Comparison of ENCODE assay signal across 9 mouse cellular contexts in genomic region chr3:135505369-135505909, GRCm38 (mm10). TPM values are rescaled to one million over a fixed set of nuclear protein-coding genes. Genes with fewer than 3 reads are reported as not detected.
DNase-seq lines count a peak whose midpoint lies in the region; ATAC-seq and TF ChIP-seq lines count a peak whose summit lies in the region.
"Had no signal": no experiment of that assay in that cellular context is flagged by ENCODE, and none has a peak within 500 bp of the region (broad histone marks: within the 10 kb centered on the region; RNA-seq: fewer than 3 reads in every experiment).

No protein-coding gene starts in this region.

- peak; percentile 61 for TF ChIP-seq CTCF in hindbrain, postnatal 0 days (IDR thresholded peaks at IDR 0.05; ENCODE audit: low read depth)
- TF ChIP-seq CTCF in ES-Bruce4 (IDR thresholded peaks at IDR 0.05; ENCODE audit: low read depth, low read length) = peak; percentile 93

- H3K4me3 ChIP-seq in hindbrain, postnatal 0 days (ENCODE audit: low read length) = no peak overlapping the region
- H3K4me3 ChIP-seq in hindbrain, embryonic 16.5 days (ENCODE audit: low read length) = no peak overlapping the region
- H3K4me3 ChIP-seq in ES-Bruce4 (ENCODE audit: low read depth, low read length) = peak overlapping the region; percentile 49
- H3K4me3 ChIP-seq: liver, embryonic 15.5 days had no signal

- no peaks in the 10 kb centered on the region for H3K27me3 ChIP-seq in hindbrain, postnatal 0 days (ENCODE audit: insufficient read depth, low read length)
- H3K27me3 ChIP-seq in hindbrain, embryonic 16.5 days (replicated peaks; ENCODE audit: control insufficient read depth, insufficient read depth, low read length) = no peaks in the 10 kb centered on the region
- H3K27me3 ChIP-seq in ES-Bruce4 (ENCODE audit: control insufficient read depth, insufficient read depth, low read length, poor library complexity, severe bottlenecking) = no peaks in the 10 kb centered on the region
- H3K27me3 ChIP-seq: liver, embryonic 15.5 days had no signal

- no peak overlapping the region for H3K4me2 ChIP-seq in hindbrain, postnatal 0 days (ENCODE audit: low read depth, low read length)
- H3K4me2 ChIP-seq in hindbrain, embryonic 16.5 days (ENCODE audit: low read length) = no peak overlapping the region
- H3K4me2 ChIP-seq: liver, embryonic 15.5 days had no signal

- no peak overlapping the region for H3K27ac ChIP-seq in hindbrain, postnatal 0 days
- H3K27ac ChIP-seq in hindbrain, embryonic 16.5 days (ENCODE audit: low read depth, low read length) = no peak overlapping the region
- peak overlapping the region; percentile 94 for H3K27ac ChIP-seq in ES-Bruce4 (ENCODE audit: insufficient read depth, low read length)
- H3K27ac ChIP-seq: liver, embryonic 15.5 days had no signal

- no peaks in the 10 kb centered on the region for H3K9me3 ChIP-seq in hindbrain, postnatal 0 days (ENCODE audit: low read length)
- H3K9me3 ChIP-seq in hindbrain, embryonic 16.5 days (ENCODE audit: control insufficient read depth, low read length) = no peaks in the 10 kb centered on the region
- no peaks in the 10 kb centered on the region for H3K9me3 ChIP-seq in ES-Bruce4 (replicated peaks; ENCODE audit: control insufficient read depth, insufficient read depth, low read length, poor library complexity, severe bottlenecking)
- H3K9me3 ChIP-seq: liver, embryonic 15.5 days had no signal

- no peaks in the 10 kb centered on the region for H3K36me3 ChIP-seq in hindbrain, postnatal 0 days (ENCODE audit: insufficient read depth, low read length)
- no peaks in the 10 kb centered on the region for H3K36me3 ChIP-seq in hindbrain, embryonic 16.5 days (ENCODE audit: control insufficient read depth, insufficient read depth, low read length)
- H3K36me3 ChIP-seq in ES-Bruce4 (ENCODE audit: control insufficient read depth, insufficient read depth, low read length, poor library complexity, severe bottlenecking) = no peaks in the 10 kb centered on the region
- H3K36me3 ChIP-seq: liver, embryonic 15.5 days had no signal

- no peak overlapping the region for H3K9ac ChIP-seq in hindbrain, postnatal 0 days (replicated peaks; ENCODE audit: low read length)
- no peak overlapping the region for H3K9ac ChIP-seq in hindbrain, embryonic 16.5 days (ENCODE audit: low read depth, low read length)
- H3K9ac ChIP-seq in ES-Bruce4 (ENCODE audit: low read depth, poor library complexity, severe bottlenecking) = peak overlapping the region; percentile 63
- H3K9ac ChIP-seq: liver, embryonic 15.5 days had no signal

- H3K4me1 ChIP-seq in hindbrain, postnatal 0 days (ENCODE audit: insufficient read depth, low read length) = no peaks in the 10 kb centered on the region
- no peaks in the 10 kb centered on the region for H3K4me1 ChIP-seq in hindbrain, embryonic 16.5 days (ENCODE audit: control insufficient read depth, insufficient read depth, low read depth, low read length)
- no peaks in the 10 kb centered on the region for H3K4me1 ChIP-seq in ES-Bruce4 (ENCODE audit: control insufficient read depth, insufficient read depth, low read length)

- ATAC-seq in hindbrain, postnatal 0 days = no peak
- ATAC-seq in hindbrain, embryonic 16.5 days = no peak
- ATAC-seq in monocyte, adult 5-6 weeks (replicated peaks; ENCODE audit: insufficient number of reproducible peaks, low FRiP score, low TSS enrichment, poor library complexity, severe bottlenecking) = peak; percentile 82

- no peak for DNase-seq in hindbrain, postnatal 0 days (ENCODE audit: low spot score)
- DNase-seq in c-Kit-positive CD71-positive TER-119-positive erythroid progenitor cells, embryonic 14.5 days (ENCODE audit: low spot score) = peak; percentile 64
- peak; percentile 47 for DNase-seq in gastrocnemius, postnatal 25 days
- DNase-seq in layer of hippocampus, postnatal 36 days = peak; percentile 11 to 39
- peak; percentile 87 for DNase-seq in thymus, postnatal 4 days

- no peak for TF ChIP-seq POLR2A in ES-Bruce4 (IDR thresholded peaks at IDR 0.05; ENCODE audit: insufficient read depth, low read length)

- 62% methylated on average over 10 of the region's 10 CpGs for WGBS in hindbrain, postnatal 0 days
- WGBS in hindbrain, embryonic 16.5 days = 58% methylated on average over 10 of the region's 10 CpGs

- no peak for TF ChIP-seq EP300 in ES-Bruce4 (IDR thresholded peaks at IDR 0.05; ENCODE audit: insufficient read depth, low read depth, low read length)

RNA-seq across cellular contexts. Expression of gene Manba, which starts 20.0 kb away (rescaled TPM):
- 10.2 and 10.7 TPM in 2 replicates for total RNA-seq in hindbrain, postnatal 0 days (2014; rRNA removed)
- 7.0 and 7.7 TPM in 2 replicates for polyA plus RNA-seq in hindbrain, postnatal 0 days (2015; fragmentation: Nextera tagmentation; extraction: Ambion mirVana)
- polyA plus RNA-seq in hindbrain, embryonic 16.5 days (2015; fragmentation: Nextera tagmentation; extraction: Ambion mirVana) = 9.0 and 9.5 TPM in 2 replicates
- 114 and 122 TPM in 2 replicates for polyA plus RNA-seq in ES-Bruce4 (2011; ENCODE audit: insufficient read depth, insufficient read length, low read depth, missing spikeins)
- 1 to 10 TPM; 4.1 to 4.7 TPM for total RNA-seq in gastrocnemius, postnatal 25 days (2021)
- total RNA-seq in layer of hippocampus, postnatal 36 days (2021) = 1 to 10 TPM; 7.6 to 8.2 TPM
- 41.5 to 56.4 TPM (median 47.4 TPM) in 3 replicates for total RNA-seq in monocyte, adult 5-6 weeks (2017)
